Mouse (Mus musculus): Measurements from ENCODE around the gene Ncl. TPM values are rescaled to one million over a fixed set of nuclear protein-coding genes. Genes with fewer than 3 reads are reported as not detected.

Ncl gene
- polyA plus RNA-seq, 1 experiment from 2014 or later = 335 TPM

GRCm38 (mm10) chr1:86397621-86398020 is 38.4 kb upstream of the Ncl start:
- H3K36me3 ChIP-seq (ENCODE audit: control insufficient read depth, insufficient read depth, low read length) = no peaks in the 10 kb centered on the region
- no peaks in the 10 kb centered on the region for H3K9me3 ChIP-seq (ENCODE audit: control insufficient read depth, low read depth, low read length)
- no peak overlapping the region for H3K9ac ChIP-seq (replicated peaks; ENCODE audit: low read depth, low read length)
- ATAC-seq (ENCODE audit: insufficient number of reproducible peaks, insufficient read depth, low FRiP score, low read depth) = no peak
- no peaks in the 10 kb centered on the region for H3K4me1 ChIP-seq (ENCODE audit: control insufficient read depth, insufficient read depth, low read length)
- H3K27ac ChIP-seq (ENCODE audit: low read length) = no peak overlapping the region
- no peaks in the 10 kb centered on the region for H3K27me3 ChIP-seq (ENCODE audit: control insufficient read depth, insufficient read depth, low read length)
- 52% methylated on average over 8 of the region's 8 CpGs for WGBS
- H3K4me2 ChIP-seq (replicated peaks; ENCODE audit: low read depth, low read length) = no peak overlapping the region
- no peak overlapping the region for H3K4me3 ChIP-seq (ENCODE audit: low read depth, low read length)

- no peaks in the 10 kb centered on the region for H3K36me3 ChIP-seq (ENCODE audit: control insufficient read depth, insufficient read depth, low read length)
- ATAC-seq (ENCODE audit: insufficient number of reproducible peaks, insufficient read depth, low FRiP score, low read depth) = no peak
- no peak overlapping the region for H3K4me3 ChIP-seq (ENCODE audit: low read depth, low read length)
- H3K27me3 ChIP-seq (ENCODE audit: control insufficient read depth, insufficient read depth, low read length) = no peaks in the 10 kb centered on the region
- WGBS = 76% methylated on average over 7 of the region's 7 CpGs
- no peak overlapping the region for H3K9ac ChIP-seq (replicated peaks; ENCODE audit: low read depth, low read length)
- H3K4me2 ChIP-seq (replicated peaks; ENCODE audit: low read depth, low read length) = no peak overlapping the region
- no peaks in the 10 kb centered on the region for H3K9me3 ChIP-seq (ENCODE audit: control insufficient read depth, low read depth, low read length)
- H3K4me1 ChIP-seq (ENCODE audit: control insufficient read depth, insufficient read depth, low read length) = no peaks in the 10 kb centered on the region
- no peak overlapping the region for H3K27ac ChIP-seq (ENCODE audit: low read length)
Measured at GRCm38 (mm10) chr1:86395897-86396296, 36.7 kb upstream of the Ncl start.

DNA sequence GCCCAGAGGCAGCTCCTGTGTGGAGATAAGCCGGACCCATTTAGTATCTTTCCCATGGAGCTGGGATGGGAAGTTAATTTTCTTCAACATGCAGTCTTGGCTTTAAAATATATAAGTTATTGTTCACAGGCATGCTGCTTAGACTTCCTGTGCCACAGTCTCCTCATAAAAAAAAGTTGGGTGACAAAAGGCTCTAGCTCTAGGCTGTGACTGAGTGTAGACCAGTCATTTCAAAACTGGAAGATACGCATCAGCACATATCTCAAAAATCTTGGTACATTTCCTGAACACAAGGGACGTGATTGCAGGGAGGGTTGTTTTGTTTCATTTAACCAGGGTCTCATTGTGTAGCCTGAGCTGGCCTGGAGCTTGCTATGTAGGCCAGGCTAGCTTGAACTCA is 35.0 kb upstream of the Ncl start:
- Histone ChIP-seq H3K9ac (replicated peaks; ENCODE audit: low read depth, low read length) (no peak overlapping the region), H3K27me3 (ENCODE audit: control insufficient read depth, insufficient read depth, low read length) (no peaks in the 10 kb centered on the region), H3K4me2 (replicated peaks; ENCODE audit: low read depth, low read length) (no peak overlapping the region), H3K9me3 (ENCODE audit: control insufficient read depth, low read depth, low read length) (no peaks in the 10 kb centered on the region), H3K36me3 (ENCODE audit: control insufficient read depth, insufficient read depth, low read length) (no peaks in the 10 kb centered on the region), H3K4me1 (ENCODE audit: control insufficient read depth, insufficient read depth, low read length) (no peaks in the 10 kb centered on the region), H3K27ac (ENCODE audit: low read length) (no peak overlapping the region), H3K4me3 (ENCODE audit: low read depth, low read length) (no peak overlapping the region)
- ATAC-seq (ENCODE audit: insufficient number of reproducible peaks, insufficient read depth, low FRiP score, low read depth) = no peak
- whole genome bisulfite sequencing = 86% methylated on average over 3 of the region's 3 CpGs

GRCm38 (mm10) chr1:86393219-86393618 is 34.0 kb upstream of the Ncl start:
- WGBS = 74% methylated on average over 3 of the region's 3 CpGs

GRCm38 (mm10) chr1:86391425-86391824 is 32.2 kb upstream of the Ncl start:
- H3K36me3 ChIP-seq (ENCODE audit: control insufficient read depth, insufficient read depth, low read length) = no peaks in the 10 kb centered on the region
- H3K4me3 ChIP-seq (ENCODE audit: low read depth, low read length) = no peak overlapping the region
- H3K4me1 ChIP-seq (ENCODE audit: control insufficient read depth, insufficient read depth, low read length) = no peaks in the 10 kb centered on the region
- H3K27me3 ChIP-seq (ENCODE audit: control insufficient read depth, insufficient read depth, low read length) = no peaks in the 10 kb centered on the region
- no peak overlapping the region for H3K9ac ChIP-seq (replicated peaks; ENCODE audit: low read depth, low read length)
- H3K9me3 ChIP-seq (ENCODE audit: control insufficient read depth, low read depth, low read length) = no peaks in the 10 kb centered on the region
- no peak overlapping the region for H3K4me2 ChIP-seq (replicated peaks; ENCODE audit: low read depth, low read length)
- no peak for ATAC-seq (ENCODE audit: insufficient number of reproducible peaks, insufficient read depth, low FRiP score, low read depth)
- H3K27ac ChIP-seq (ENCODE audit: low read length) = no peak overlapping the region
- 69% methylated on average over 2 of the region's 2 CpGs for WGBS

More at GRCm38 (mm10) chr1:86393219-86393618, 34.0 kb upstream of the Ncl start:
- no peak overlapping the region for H3K4me2 ChIP-seq (replicated peaks; ENCODE audit: low read depth, low read length)
- H3K36me3 ChIP-seq (ENCODE audit: control insufficient read depth, insufficient read depth, low read length) = no peaks in the 10 kb centered on the region
- no peaks in the 10 kb centered on the region for H3K4me1 ChIP-seq (ENCODE audit: control insufficient read depth, insufficient read depth, low read length)
- no peaks in the 10 kb centered on the region for H3K27me3 ChIP-seq (ENCODE audit: control insufficient read depth, insufficient read depth, low read length)
- H3K9ac ChIP-seq (replicated peaks; ENCODE audit: low read depth, low read length) = no peak overlapping the region
- no peak for ATAC-seq (ENCODE audit: insufficient number of reproducible peaks, insufficient read depth, low FRiP score, low read depth)
- no peaks in the 10 kb centered on the region for H3K9me3 ChIP-seq (ENCODE audit: control insufficient read depth, low read depth, low read length)
- no peak overlapping the region for H3K4me3 ChIP-seq (ENCODE audit: low read depth, low read length)
- no peak overlapping the region for H3K27ac ChIP-seq (ENCODE audit: low read length)

GRCm38 (mm10) chr1:86389230-86389629 is 30.0 kb upstream of the Ncl start:
- Histone ChIP-seq H3K4me3 (ENCODE audit: low read depth, low read length) (no peak overlapping the region), H3K4me1 (ENCODE audit: control insufficient read depth, insufficient read depth, low read length) (no peaks in the 10 kb centered on the region), H3K27me3 (ENCODE audit: control insufficient read depth, insufficient read depth, low read length) (no peaks in the 10 kb centered on the region), H3K36me3 (ENCODE audit: control insufficient read depth, insufficient read depth, low read length) (no peaks in the 10 kb centered on the region), H3K4me2 (replicated peaks; ENCODE audit: low read depth, low read length) (no peak overlapping the region), H3K27ac (ENCODE audit: low read length) (no peak overlapping the region), H3K9ac (replicated peaks; ENCODE audit: low read depth, low read length) (no peak overlapping the region), H3K9me3 (ENCODE audit: control insufficient read depth, low read depth, low read length) (no peaks in the 10 kb centered on the region)
- ATAC-seq (ENCODE audit: insufficient number of reproducible peaks, insufficient read depth, low FRiP score, low read depth) = no peak; the same call in 1 of the 2 replicates
- 6% methylated on average over 11 of the region's 11 CpGs for WGBS

DNA sequence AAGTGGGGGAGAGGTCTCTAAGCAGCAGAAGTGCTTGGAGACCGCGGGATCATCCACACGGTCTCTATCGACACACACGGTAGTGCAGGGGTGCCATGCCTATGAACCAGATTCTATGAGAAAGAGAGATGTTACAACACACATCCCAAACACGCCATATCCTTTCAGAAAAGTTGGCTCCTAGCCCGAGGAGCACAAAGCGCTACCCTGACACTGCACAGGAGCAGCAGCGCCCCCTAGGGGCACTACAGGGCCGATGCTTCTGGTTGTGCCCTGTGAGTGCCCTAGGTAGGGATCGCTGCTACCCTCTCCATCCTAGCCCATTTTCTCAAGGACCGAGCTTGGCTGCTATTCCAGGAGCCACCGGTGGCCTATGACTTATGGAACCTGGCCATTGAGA is 21.8 kb upstream of the Ncl start:
- no peak overlapping the region for H3K4me2 ChIP-seq (replicated peaks; ENCODE audit: low read depth, low read length)
- no peaks in the 10 kb centered on the region for H3K9me3 ChIP-seq (ENCODE audit: control insufficient read depth, low read depth, low read length)
- no peak overlapping the region for H3K4me3 ChIP-seq (ENCODE audit: low read depth, low read length)
- no peak for ATAC-seq (ENCODE audit: insufficient number of reproducible peaks, insufficient read depth, low FRiP score, low read depth)
- 29% methylated on average over 13 of the region's 13 CpGs for WGBS
- H3K27ac ChIP-seq (ENCODE audit: low read length) = no peak overlapping the region
- H3K4me1 ChIP-seq (ENCODE audit: control insufficient read depth, insufficient read depth, low read length) = no peaks in the 10 kb centered on the region
- H3K9ac ChIP-seq (replicated peaks; ENCODE audit: low read depth, low read length) = no peak overlapping the region
- H3K27me3 ChIP-seq (ENCODE audit: control insufficient read depth, insufficient read depth, low read length) = no peaks in the 10 kb centered on the region
- H3K36me3 ChIP-seq (ENCODE audit: control insufficient read depth, insufficient read depth, low read length) = no peaks in the 10 kb centered on the region

DNA sequence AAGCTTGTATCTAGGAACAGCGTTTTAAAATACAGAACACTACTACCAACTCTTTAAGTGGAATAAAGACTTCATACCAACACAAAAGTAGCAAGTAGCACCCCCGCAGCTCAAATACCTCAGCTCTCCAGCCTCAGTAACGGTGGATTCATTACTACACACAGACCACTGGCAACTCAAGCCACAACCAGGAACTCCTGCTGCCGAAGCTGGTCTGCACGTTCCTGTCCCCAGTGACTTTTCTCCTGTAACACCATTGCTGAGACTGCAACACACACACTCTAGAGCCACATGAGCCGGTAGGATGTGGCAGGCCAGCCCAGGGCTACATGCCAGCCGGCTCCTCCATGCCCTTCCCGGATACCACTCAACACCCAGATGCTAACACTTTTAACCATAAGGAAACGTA is 20.0 kb upstream of the Ncl start:
- no peak overlapping the region for H3K4me2 ChIP-seq (replicated peaks; ENCODE audit: low read depth, low read length)

GRCm38 (mm10) chr1:86378662-86379061 is 19.5 kb upstream of the Ncl start:
- no peaks in the 10 kb centered on the region for H3K36me3 ChIP-seq (ENCODE audit: control insufficient read depth, insufficient read depth, low read length)
- no peak overlapping the region for H3K27ac ChIP-seq (ENCODE audit: low read length)
- no peak overlapping the region for H3K4me2 ChIP-seq (replicated peaks; ENCODE audit: low read depth, low read length)
- no peak for ATAC-seq (ENCODE audit: insufficient number of reproducible peaks, insufficient read depth, low FRiP score, low read depth)
- no peak overlapping the region for H3K4me3 ChIP-seq (ENCODE audit: low read depth, low read length)
- H3K27me3 ChIP-seq (ENCODE audit: control insufficient read depth, insufficient read depth, low read length) = no peaks in the 10 kb centered on the region
- WGBS = 54% methylated on average over 6 of the region's 6 CpGs
- no peaks in the 10 kb centered on the region for H3K4me1 ChIP-seq (ENCODE audit: control insufficient read depth, insufficient read depth, low read length)
- no peaks in the 10 kb centered on the region for H3K9me3 ChIP-seq (ENCODE audit: control insufficient read depth, low read depth, low read length)
- no peak overlapping the region for H3K9ac ChIP-seq (replicated peaks; ENCODE audit: low read depth, low read length)

More for the DNA sequence above, 20.0 kb upstream of the Ncl start:
- no peak for ATAC-seq (ENCODE audit: insufficient number of reproducible peaks, insufficient read depth, low FRiP score, low read depth)
- Histone ChIP-seq H3K4me1 (ENCODE audit: control insufficient read depth, insufficient read depth, low read length) (no peaks in the 10 kb centered on the region), H3K27me3 (ENCODE audit: control insufficient read depth, insufficient read depth, low read length) (no peaks in the 10 kb centered on the region), H3K27ac (ENCODE audit: low read length) (no peak overlapping the region), H3K9ac (replicated peaks; ENCODE audit: low read depth, low read length) (no peak overlapping the region), H3K9me3 (ENCODE audit: control insufficient read depth, low read depth, low read length) (no peaks in the 10 kb centered on the region), H3K36me3 (ENCODE audit: control insufficient read depth, insufficient read depth, low read length) (no peaks in the 10 kb centered on the region), H3K4me3 (ENCODE audit: low read depth, low read length) (no peak overlapping the region)
- 79% methylated on average over 9 of the region's 9 CpGs for WGBS
